Mouse (Mus musculus) adrenal gland (tissue): Measurements from ENCODE around the gene Chd3.
"Not testable (repeated sequence)": the region's sequence is repeated elsewhere in the genome, so short reads cannot be mapped to it uniquely, and the experiment has no call there.

ENCODE experiments used
- intact Hi-C: fragments of 180-260 bp; cut with DNase I; formaldehyde crosslinking; loops from one replicate; pipeline ENCODE4 v1.15.1; 2025

The Chd3 gene

DNA sequence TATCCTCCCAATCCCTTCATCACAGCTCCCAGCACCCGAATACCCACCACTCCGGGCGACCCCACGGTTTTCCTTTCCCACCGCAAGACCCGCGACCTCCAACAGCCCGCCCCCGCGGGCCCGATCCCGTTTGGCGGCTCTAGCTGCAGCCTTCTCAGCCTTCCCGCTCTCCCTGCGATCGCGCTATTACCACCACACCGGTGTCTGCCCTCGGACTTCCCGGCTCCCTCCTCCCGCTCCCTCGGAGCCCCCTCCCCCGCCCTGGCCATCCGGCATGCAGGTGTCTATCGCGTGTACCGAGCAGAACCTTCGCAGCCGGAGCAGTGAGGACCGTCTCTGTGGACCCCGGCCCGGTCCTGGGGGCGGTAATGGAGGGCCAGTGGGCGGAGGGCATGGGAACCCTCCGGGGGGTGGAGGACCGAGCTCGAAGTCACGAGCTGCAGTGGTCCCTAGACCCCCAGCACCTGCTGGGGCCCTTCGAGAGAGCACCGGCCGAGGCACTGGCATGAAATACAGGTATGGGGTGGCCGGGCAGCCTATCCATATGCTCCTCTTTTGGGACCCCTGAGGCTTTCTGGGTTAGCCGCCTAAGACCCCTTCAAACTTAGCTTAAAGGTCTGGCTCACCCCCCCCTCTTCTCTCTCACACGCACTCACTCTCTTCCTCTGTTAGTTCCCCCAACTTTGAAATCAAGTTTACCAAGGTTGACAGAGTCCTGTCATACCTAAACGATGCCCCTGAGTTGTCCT, 42.6 kb downstream of the Chd3 start:
- intact Hi-C loops: loop anchor here (5.0 kb wide), 1 partner anchor 54 kb away; no protein-coding TSS in a partner anchor

DNA sequence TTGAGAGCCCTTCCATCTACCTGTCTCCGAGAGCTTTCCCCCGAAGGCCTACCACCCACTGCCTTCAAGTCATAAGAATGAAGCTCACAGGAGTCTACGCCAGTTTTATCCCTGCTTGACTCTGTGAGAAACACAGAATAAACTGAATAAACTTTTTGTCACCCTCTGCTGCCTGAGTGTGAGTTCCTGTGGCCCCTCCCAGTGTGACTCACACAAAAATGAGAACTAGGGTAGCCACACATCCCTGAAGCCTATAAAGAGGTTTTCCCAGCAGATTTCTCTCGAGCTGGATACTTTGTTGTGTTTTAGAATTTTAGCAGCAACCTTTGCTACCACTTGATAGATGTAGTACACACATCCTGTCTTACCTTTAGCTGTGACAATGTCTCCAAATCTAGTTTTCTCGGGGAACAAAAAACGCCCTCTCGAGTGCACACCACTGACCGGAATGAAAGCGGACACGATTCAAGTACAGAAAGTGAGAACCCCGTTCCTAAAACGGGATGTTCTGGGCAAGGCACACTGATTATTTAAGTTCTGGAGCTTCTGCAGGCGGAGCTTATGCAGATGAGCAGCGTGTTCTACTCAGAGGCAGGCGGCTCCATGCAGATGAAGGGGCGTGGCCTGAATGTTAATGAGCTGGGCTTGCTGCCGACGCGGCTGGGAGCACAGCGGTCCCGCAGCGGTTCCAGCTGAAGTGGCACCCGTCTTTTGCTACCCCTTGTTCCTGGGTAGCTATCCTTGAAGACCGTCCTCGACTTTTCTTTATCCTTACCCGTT, 43.4 kb downstream of the Chd3 start, which contains the start of gene Kcnab3:
Kcnab3 (plus strand) TSS at position 631 of the 780 bp plus-strand sequence.
- intact Hi-C loops: loop anchor here (5.0 kb wide), 1 partner anchor 54 kb away; no protein-coding TSS in a partner anchor

DNA sequence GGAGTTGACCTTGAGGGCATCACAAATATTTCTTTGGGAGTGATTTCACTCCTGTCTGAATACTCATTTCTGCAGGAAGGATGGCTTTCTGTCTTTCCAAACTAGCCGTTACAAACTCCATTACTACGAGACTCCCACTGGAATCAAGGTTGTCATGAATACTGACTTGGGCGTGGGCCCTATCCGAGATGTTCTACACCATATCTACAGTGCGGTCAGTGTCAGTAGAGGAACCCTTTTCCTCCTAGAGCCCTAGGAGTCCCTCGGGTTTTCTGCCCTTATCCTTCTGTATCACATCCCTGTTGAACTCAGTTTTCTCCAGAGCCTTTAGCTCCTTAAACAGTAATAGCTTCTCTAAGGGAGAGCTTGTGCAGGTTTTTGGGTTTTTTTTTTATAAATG, 44.5 kb downstream of the Chd3 start:
- intact Hi-C loops: loop anchor here (5.0 kb wide), 1 partner anchor 52 kb away; no protein-coding TSS in a partner anchor

DNA sequence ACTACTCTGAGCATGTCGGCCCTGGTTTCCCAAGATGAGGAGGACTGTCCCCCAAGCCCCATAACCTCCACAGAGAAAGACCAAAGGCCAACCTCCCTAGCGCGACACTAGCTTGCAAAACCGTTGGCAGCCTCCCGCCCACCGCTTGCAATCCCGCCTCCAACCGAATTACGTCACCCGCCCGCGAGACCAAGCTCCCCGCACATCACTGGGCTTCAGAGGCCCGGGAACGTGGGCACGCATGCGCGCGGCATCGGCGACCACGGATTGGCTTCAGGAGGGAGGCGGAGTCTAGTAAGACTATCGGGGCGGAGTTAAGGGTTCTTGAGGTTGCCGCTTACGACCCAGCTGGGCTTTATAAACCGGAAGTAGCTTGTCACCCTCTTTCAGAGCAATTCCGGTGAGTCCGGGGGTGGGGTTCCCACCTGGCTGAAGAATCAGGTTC, 45.5 kb downstream of the Chd3 start, which contains the start of the genes Cntrob and Trappc1:
Cntrob (minus strand) TSS at position 109 of the 445 bp plus-strand sequence.
Trappc1 (plus strand) TSS at position 314 of the 445 bp plus-strand sequence.
- intact Hi-C loops: no loop called here

DNA sequence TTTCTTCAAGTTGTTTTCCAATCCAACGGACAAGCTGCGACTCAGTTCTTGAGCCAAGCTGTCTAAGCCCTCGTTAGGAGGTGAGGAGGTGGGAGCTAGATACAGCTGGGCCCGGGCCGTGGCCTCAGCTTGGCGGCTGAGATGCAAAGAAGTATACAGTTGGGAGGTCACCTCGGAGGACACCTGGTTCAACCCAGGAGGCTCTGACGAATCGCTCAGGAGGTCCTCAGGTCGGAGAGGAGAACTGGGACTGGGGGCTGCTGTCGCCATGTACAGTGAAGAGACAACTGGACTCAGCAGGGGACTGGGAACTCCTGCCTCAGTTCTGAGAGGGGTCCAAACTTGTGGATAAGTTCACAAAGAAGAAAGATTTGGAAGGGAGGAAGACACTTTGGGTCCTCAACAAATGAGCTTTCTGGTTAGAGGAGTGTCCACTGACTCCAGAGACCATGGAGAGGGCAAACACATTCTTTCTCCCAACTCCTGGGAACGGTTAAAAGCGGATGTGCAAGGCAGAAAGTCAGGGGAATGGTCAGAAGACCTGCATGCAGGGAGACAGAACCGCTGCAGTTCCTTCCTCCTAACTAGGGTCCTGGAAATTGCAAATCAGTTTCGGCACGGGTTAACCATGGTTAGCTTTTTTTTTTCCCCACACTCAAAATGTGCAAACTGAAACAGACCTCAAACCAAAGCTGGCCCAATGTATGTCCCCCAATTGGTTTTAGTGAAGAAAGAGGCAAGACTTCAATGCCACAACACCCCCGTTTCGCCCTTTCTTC, 46.3 kb downstream of the Chd3 start:
- intact Hi-C loops: no loop called here

- intact Hi-C loops: no loop called here
Observed at GRCm38 (mm10) chr11:69322010-69322409, 47.2 kb downstream of the Chd3 start.

- intact Hi-C loops: no loop called here
Observed at GRCm38 (mm10) chr11:69321580-69321979, 47.6 kb downstream of the Chd3 start.

DNA sequence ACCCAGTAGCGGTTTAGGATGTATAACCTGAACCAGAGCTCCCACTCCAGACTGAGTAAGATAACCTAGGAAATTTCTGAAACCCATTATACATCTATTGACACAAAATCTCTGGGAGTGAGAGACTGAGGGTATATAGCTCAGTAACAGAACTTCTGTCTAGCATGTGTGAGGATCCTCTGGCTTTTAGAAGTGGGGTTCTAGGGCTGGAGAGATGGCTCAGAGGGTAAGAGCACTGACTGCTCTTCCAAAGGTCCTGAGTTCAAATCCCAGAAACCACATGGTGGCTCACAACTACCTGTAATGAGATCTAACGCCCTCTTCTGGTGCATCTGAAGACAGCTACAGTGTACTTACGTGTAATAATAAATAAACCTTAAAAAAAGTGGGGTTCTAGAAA, 51.2 kb downstream of the Chd3 start:
- intact Hi-C loops: not testable (repeated sequence)

- intact Hi-C loops: no loop called here
Observed at GRCm38 (mm10) chr11:69316361-69316760, 52.8 kb downstream of the Chd3 start.

GRCm38 (mm10) chr11:69311266-69311665, 57.9 kb downstream of the Chd3 start:
- intact Hi-C loops: no loop called here

DNA sequence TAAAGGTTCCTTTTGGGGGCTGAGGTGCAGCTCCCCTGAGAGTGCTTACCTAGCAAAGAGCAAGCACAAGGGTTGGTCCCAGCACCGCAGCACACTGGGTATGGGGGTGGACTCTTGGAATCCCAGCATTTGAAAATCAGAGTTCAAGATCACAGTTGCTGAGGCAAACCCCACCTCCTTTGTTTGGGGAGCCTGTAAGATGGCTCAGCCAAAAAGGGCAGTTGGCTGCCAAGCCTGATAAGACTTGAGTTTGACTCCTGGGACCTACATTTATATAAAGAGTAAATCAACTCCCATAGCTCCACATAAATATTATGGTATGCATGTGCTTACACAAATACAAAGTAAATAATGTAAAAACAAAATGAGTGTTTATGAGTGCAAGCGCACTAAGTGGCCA, 63.2 kb downstream of the Chd3 start:
- intact Hi-C loops: no loop called here

- intact Hi-C loops: no loop called here
Observed at GRCm38 (mm10) chr11:69305291-69305690, 63.9 kb downstream of the Chd3 start.

GRCm38 (mm10) chr11:69302817-69303216, 66.4 kb downstream of the Chd3 start:
- intact Hi-C loops: no loop called here

GRCm38 (mm10) chr11:69298231-69298630, 71.0 kb downstream of the Chd3 start:
- intact Hi-C loops: no loop called here

DNA sequence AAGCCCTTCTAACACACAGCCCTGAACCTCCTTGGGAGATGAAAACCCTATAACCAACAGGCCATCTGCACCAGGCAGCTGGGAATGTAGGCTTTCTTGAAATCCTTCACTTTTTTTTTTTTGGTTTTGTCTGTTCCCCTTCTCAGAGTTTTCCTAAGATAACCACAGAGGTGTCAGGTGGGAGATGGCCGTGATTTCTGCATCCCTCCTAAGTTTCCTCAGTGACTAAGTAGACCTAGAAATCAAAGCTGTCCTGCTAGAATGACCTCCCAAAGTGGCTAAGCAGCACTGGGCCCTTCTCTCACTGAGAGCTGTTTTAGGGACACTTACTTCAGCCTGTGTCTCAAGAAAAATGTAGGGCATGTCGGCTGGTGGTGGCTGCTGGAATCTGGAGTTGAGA, 71.4 kb downstream of the Chd3 start:
- intact Hi-C loops: no loop called here

GRCm38 (mm10) chr11:69295286-69295685, 73.9 kb downstream of the Chd3 start:
- intact Hi-C loops: no loop called here
